Mouse (Mus musculus) forebrain, embryonic 15.5 days (tissue): ENCODE data around the gene Anapc2. TPM values are rescaled to one million over a fixed set of nuclear protein-coding genes. Genes with fewer than 3 reads are reported as not detected.
A peak's percentile ranks its signal among the peaks of the same experiment; 100 is the strongest.

ENCODE experiments used
- ATAC-seq: fragments of 200-750 bp; cut with Nextera tagmentation; replicated peaks from 2 replicates; pipeline ENCODE4 v1.8.0; 2017; ENCODE audit warnings: mild to moderate bottlenecking, moderate TSS enrichment, moderate library complexity
- H3K27ac ChIP-seq: fragments of 300-500 bp; sonication (generic); replicated peaks from 2 replicates; pipeline ENCODE4 v1.5.1; 2015; ENCODE audit warnings: mild to moderate bottlenecking, inconsistent platforms
- H3K27me3 ChIP-seq: fragments of 300-500 bp; sonication (generic); 2 replicates; pipeline ENCODE4 v1.6.1; 2015; ENCODE audit warnings: inconsistent platforms
- H3K36me3 ChIP-seq: fragments of 300-500 bp; sonication (generic); 2 replicates; pipeline ENCODE4 v1.6.1; 2015; ENCODE audit warnings: mild to moderate bottlenecking, inconsistent platforms
- H3K4me1 ChIP-seq: fragments of 300-500 bp; sonication (generic); 2 replicates; pipeline ENCODE4 v1.6.1; 2015; ENCODE audit warnings: inconsistent platforms
- H3K4me2 ChIP-seq: fragments of 300-500 bp; sonication (generic); replicated peaks from 2 replicates; pipeline ENCODE4 v1.6.1; 2015; ENCODE audit warnings: mild to moderate bottlenecking, inconsistent platforms
- H3K4me3 ChIP-seq: fragments of 300-500 bp; sonication (generic); 2 replicates; pipeline ENCODE4 v1.5.1; 2015; ENCODE audit warnings: mild to moderate bottlenecking, inconsistent platforms
- H3K9ac ChIP-seq: fragments of 300-500 bp; sonication (generic); replicated peaks from 2 replicates; pipeline ENCODE4 v1.6.1; 2015; ENCODE audit warnings: mild to moderate bottlenecking, inconsistent platforms
- H3K9me3 ChIP-seq: fragments of 300-500 bp; sonication (generic); 2 replicates; pipeline ENCODE4 v1.6.1; 2016; ENCODE audit warnings: inconsistent platforms
- WGBS: fragments of 180-500 bp; shearing (Covaris S2); methylation state at CpG from one replicate; pipeline ENCODE4 v1.1.7; 2015; ENCODE audit warnings: mixed read lengths; 5-methylcytosine and 5-hydroxymethylcytosine counted together
- polyA plus RNA-seq: library from polyadenylated mRNA; unstranded; fragments of >200 nt; fragmentation: Nextera tagmentation; extraction: Ambion mirVana; gene quantifications from 2 replicates; pipeline ENCODE4 v1.2.1, GENCODE M21; 2015

Gene Anapc2
- polyA plus RNA-seq, 1 experiment from 2014 or later = 150 TPM

DNA sequence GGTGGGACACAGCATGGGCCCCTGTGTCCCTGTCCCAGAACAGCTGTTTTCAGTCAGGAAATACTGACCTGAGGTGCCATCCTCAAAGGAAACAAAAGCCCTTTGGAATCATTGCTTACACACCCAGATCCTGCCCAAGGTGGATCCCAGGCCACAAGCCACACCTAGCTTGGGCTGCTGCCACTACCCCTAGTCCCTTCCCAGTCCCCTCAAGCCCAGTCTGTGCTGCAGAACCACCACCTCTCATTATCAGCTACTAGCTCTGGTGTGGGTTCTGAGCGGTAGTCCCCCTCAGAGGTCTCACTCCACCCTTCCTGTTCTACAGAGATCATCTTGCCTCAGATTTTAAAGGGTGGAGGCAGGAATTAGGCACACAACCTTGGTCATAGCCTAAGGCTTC lies 14.0 kb downstream of the Anapc2 start:
- H3K9me3 ChIP-seq = no peaks in the 10 kb centered on the region
- H3K4me3 ChIP-seq = no peak overlapping the region
- H3K4me1 ChIP-seq = peaks cover 21% of the 10 kb centered on the region
- ATAC-seq = no peak
- peaks cover 34% of the 10 kb centered on the region for H3K27me3 ChIP-seq
- H3K9ac ChIP-seq = no peak overlapping the region
- H3K36me3 ChIP-seq = peaks cover 44% of the 10 kb centered on the region
- H3K27ac ChIP-seq = no peak overlapping the region
- WGBS = 93% methylated on average over 1 of the region's 1 CpGs
- no peak overlapping the region for H3K4me2 ChIP-seq

DNA sequence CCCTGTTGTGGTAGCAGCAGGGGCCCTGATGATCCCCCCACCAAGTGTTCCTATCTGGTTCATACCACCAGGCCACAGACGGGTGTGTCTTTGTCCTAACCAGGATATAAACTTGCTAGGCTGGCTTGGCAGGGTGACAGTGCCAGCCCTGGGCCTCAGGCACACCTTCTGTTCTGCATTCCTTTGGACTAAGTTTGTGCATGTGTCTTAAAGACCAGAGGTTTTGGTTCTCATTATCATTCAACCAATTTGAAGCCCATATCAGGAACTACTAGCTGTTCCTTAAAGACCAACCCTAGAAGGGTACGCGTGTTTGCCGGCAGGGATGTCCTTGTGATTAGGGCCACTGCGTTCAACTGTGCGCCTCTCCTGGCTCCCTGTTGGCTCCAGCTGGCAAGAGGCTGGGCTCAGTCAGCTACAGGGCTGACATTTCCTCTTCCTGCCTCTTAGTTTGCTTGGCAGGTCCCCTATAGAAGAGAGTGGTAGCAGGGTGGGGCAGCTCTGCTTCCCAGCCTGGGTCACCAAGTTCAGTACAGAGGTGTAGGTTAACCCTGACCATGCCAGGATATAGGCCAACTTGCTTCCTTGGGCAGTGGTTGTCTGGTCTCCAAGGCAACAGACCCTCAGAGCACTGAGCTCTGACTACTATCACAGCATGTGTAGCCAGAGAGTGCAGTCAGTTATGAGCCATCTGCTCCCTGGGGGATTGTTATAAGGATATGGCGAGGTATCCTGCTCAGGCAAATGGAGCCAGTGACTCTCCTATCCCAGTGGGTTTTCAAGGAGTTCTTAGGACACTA lies 14.8 kb downstream of the Anapc2 start:
- Histone ChIP-seq H3K9ac (no peak overlapping the region), H3K4me3 (no peak overlapping the region), H3K4me1 (peaks cover 26% of the 10 kb centered on the region), H3K36me3 (peaks cover 40% of the 10 kb centered on the region), H3K4me2 (no peak overlapping the region), H3K9me3 (no peaks in the 10 kb centered on the region), H3K27me3 (peaks cover 41% of the 10 kb centered on the region), H3K27ac (no peak overlapping the region)
- no peak for ATAC-seq
- WGBS = 59% methylated on average over 7 of the region's 7 CpGs

DNA sequence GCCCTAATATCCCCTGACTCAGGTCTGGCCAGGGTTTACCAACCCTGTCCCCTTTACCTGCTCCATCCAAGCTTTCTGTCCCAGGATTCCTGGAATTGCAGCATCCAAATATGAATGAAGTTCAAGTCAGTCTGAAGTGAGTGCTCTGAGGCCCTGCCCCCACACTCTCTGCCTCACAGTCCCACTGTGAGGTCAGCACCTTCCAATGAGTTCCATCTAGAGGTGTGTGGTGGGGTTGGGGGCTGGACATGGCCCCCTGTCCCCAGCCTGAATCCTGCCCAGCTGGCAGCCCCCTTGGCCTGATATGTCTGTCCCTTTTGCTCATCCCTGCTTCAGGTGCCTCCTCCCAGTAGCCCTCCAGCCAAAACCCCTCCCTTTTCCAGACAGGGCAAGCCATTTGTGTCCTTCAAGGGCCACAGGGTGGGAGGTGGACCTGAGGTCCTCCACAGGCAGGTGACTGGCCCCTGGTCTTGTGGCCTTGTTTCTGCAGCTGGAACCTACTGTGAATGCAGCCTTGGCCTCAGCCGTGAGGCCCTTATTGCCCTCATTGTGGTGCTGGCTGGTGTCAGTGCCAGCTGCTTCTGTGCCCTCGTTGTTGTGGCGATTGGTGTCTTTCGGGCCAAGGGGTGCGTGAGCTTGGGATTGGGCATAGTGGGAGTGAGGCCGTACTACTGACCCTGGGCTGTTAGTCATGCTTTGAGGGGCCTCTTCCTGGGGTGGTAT lies 15.8 kb downstream of the Anapc2 start, which contains the start of gene Tmem210:
Tmem210 (plus strand) TSS at position 219 of the 723 bp plus-strand sequence.
- Histone ChIP-seq H3K36me3 (peaks cover 30% of the 10 kb centered on the region), H3K9me3 (no peaks in the 10 kb centered on the region), H3K9ac (no peak within 1 kb of the TSS), H3K4me2 (no peak within 1 kb of the TSS), H3K4me1 (peaks cover 34% of the 10 kb centered on the region), H3K27me3 (peaks cover 52% of the 10 kb centered on the region), H3K4me3 (no peak within 1 kb of the TSS), H3K27ac (no peak within 1 kb of the TSS)
- no peak for ATAC-seq
- WGBS = 82% methylated on average over 6 of the region's 6 CpGs

DNA sequence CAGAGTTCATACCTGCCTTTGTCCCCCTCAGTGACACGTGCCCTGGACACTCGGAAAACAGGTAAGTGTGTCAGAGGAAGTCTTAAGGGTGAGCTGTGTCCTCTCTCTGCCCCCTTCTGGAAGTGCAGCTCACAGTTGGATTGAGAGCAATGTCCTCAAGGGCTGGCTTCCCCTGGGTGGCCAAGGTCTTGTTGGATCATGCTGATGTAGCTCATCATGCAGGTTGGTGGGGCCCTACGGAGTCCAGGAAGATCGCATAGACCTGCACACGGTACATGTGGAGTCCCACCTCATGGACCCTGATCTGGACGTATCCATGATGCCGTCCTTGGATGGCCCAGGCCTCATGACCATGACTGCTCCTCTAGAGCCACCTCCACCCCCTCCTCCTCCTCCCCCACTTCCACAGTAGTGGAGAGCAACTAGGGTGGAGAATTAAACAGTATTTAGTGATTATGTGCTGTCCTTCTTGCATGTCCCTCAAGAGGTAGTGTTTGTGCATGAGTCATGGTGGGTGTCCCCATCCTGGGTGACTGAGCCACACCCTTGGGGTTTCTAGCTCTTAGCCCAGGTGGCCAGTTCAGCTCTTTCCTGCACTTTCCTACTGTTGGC lies 16.6 kb downstream of the Anapc2 start:
- no peak overlapping the region for H3K4me2 ChIP-seq
- peaks cover 23% of the 10 kb centered on the region for H3K36me3 ChIP-seq
- 80% methylated on average over 7 of the region's 7 CpGs for WGBS
- ATAC-seq = no peak
- no peaks in the 10 kb centered on the region for H3K9me3 ChIP-seq
- H3K27ac ChIP-seq = no peak overlapping the region
- H3K27me3 ChIP-seq = peaks cover 59% of the 10 kb centered on the region
- peaks cover 34% of the 10 kb centered on the region for H3K4me1 ChIP-seq
- no peak overlapping the region for H3K4me3 ChIP-seq
- H3K9ac ChIP-seq = no peak overlapping the region

DNA sequence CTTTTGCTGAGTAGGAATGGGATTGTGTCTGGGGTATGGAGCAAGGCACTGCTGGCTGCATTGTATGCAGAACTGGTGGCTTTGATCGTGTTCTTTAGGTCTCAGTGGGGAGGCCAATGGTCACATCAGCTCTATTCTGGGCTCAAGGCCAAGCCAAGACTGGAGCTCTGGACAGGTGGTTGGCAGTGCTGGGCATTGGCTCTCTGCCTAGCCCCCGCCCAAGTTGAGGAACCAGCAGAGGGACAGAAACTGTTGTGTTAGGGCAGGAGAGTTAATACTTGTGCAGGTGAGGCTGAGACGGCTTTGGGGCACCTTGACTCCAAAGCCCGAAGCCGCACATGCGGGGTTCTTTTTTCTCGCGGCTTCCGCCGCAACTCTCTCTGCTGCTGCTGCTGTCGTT lies 17.4 kb downstream of the Anapc2 start, which contains the start of gene Lrrc26:
Lrrc26 (plus strand) TSS at position 265 of the 400 bp plus-strand sequence.
- peaks cover 15% of the 10 kb centered on the region for H3K36me3 ChIP-seq
- peak within 1 kb of the TSS; percentile 34 for H3K4me3 ChIP-seq
- ATAC-seq = no peak
- peaks cover 34% of the 10 kb centered on the region for H3K4me1 ChIP-seq
- 5% methylated on average over 11 of the region's 11 CpGs for WGBS
- peak within 1 kb of the TSS; percentile 19; the same call in 1 of the 2 replicates for H3K9ac ChIP-seq
- H3K27me3 ChIP-seq = peaks cover 64% of the 10 kb centered on the region
- H3K9me3 ChIP-seq = no peaks in the 10 kb centered on the region
- peak within 1 kb of the TSS; percentile 58 for H3K4me2 ChIP-seq
- H3K27ac ChIP-seq = no peak within 1 kb of the TSS

DNA sequence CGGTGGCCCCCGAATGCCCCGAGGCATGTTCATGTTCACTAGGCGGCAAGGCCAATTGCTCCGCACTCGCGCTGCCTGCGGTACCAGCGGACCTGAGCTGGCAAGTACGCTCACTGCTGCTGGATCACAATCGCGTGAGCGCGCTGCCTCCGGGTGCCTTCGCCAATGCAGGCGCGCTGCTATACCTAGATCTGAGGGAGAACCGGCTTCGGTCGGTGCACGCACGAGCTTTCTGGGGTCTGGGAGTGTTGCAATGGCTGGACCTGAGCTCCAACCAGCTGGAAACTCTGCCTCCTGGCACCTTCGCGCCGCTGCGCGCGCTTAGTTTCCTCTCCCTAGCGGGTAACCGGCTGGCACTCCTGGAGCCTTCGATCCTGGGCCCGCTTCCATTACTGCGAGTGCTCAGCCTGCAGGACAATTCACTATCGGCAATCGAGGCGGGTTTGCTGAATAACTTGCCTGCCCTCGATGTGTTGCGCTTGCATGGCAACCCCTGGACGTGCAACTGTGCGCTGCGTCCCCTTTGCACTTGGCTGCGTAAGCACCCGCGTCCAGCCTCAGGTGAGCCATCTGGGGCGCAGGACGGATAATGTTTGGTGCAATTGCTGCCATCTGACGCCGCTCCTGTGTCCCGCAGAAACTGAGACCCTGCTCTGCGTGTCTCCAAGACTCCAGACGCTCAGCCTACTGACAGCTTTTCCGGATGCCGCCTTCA lies 18.0 kb downstream of the Anapc2 start:
- peak overlapping the region; percentile 34 for H3K4me3 ChIP-seq
- H3K36me3 ChIP-seq = peaks cover 9% of the 10 kb centered on the region
- H3K27me3 ChIP-seq = peaks cover 64% of the 10 kb centered on the region
- H3K27ac ChIP-seq = no peak overlapping the region
- ATAC-seq = peak; percentile 30
- WGBS = 2% methylated on average over 54 of the region's 54 CpGs
- H3K4me1 ChIP-seq = peaks cover 34% of the 10 kb centered on the region
- H3K4me2 ChIP-seq = peak overlapping the region; percentile 58
- peak overlapping the region; percentile 19; the same call in 1 of the 2 replicates for H3K9ac ChIP-seq
- H3K9me3 ChIP-seq = no peaks in the 10 kb centered on the region

DNA sequence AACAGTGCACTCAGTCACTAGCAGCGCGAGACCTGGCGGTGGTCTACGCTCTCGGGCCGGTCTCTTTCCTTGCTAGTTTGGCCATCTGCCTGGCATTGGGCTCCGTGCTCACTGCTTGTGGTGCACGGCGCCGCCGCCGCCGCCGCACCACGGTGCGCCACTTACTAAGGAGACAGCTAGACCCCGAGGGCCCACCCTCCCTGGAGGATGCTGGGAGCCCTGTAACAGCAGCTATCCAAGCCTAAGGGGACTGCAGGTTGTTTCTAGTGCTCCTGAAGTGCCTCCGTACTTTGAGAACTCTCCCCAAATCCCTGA lies 18.5 kb downstream of the Anapc2 start:
- Histone ChIP-seq H3K4me3 (peak overlapping the region; percentile 34), H3K27me3 (peaks cover 64% of the 10 kb centered on the region), H3K9ac (0 out of 2 replicates have a peak overlapping the region, but pooled peaks have one; percentile 19), H3K27ac (no peak overlapping the region), H3K9me3 (no peaks in the 10 kb centered on the region), H3K4me2 (peak overlapping the region; percentile 58), H3K4me1 (peaks cover 34% of the 10 kb centered on the region), H3K36me3 (peaks cover 4% of the 10 kb centered on the region; the same call in 1 of the 2 replicates)
- 1% methylated on average over 18 of the region's 18 CpGs for WGBS
- no peak for ATAC-seq

DNA sequence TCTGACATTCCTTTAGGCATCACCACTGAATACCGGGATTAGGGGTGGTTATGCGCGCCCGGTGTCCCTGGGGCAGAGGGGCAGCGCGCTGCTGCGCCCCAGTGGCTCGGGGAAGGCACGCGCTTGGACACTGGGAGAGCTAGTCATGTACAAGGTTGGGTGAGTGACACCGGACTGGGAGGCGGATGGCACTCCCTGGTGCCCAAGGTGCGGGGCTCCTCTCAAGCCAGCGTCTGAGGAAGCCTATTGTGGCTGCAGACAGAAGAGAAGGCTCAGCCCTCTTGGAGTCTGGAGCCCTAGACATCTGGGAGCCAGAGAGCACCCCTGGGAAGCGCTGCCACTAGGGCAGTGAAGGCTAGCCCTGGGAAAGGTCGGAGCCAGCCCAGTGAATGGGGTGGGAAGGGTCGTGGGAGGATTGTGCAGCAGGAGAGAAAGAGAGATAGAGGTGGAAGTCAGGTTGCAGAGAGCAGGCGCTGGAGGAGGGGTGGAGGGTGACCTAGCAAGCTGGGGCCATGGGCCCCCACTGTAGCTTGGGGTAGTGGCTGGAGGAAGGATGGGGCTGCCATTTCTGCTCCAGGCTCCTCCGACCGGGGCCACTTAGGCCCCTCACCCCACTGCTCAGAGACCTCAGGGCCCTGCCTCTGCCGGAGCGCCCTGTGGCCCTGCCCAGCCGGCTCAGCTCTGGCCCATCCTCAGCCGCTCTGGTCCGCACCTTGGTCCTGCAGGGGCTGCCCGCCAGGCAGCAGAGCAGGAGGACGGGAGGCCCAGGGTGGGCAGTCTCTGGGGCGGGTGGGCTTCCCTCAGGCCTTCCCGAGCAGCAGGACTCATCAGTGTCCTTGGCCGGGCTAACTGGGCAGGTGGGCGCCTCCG lies 19.1 kb downstream of the Anapc2 start:
- H3K4me2 ChIP-seq = peak overlapping the region; percentile 58
- H3K36me3 ChIP-seq = no peaks in the 10 kb centered on the region
- H3K27me3 ChIP-seq = peaks cover 64% of the 10 kb centered on the region
- peaks cover 34% of the 10 kb centered on the region for H3K4me1 ChIP-seq
- no peak overlapping the region for H3K9ac ChIP-seq
- no peaks in the 10 kb centered on the region for H3K9me3 ChIP-seq
- ATAC-seq = no peak
- H3K4me3 ChIP-seq = peak overlapping the region; percentile 34
- WGBS = 5% methylated on average over 31 of the region's 32 CpGs
- no peak overlapping the region for H3K27ac ChIP-seq

DNA sequence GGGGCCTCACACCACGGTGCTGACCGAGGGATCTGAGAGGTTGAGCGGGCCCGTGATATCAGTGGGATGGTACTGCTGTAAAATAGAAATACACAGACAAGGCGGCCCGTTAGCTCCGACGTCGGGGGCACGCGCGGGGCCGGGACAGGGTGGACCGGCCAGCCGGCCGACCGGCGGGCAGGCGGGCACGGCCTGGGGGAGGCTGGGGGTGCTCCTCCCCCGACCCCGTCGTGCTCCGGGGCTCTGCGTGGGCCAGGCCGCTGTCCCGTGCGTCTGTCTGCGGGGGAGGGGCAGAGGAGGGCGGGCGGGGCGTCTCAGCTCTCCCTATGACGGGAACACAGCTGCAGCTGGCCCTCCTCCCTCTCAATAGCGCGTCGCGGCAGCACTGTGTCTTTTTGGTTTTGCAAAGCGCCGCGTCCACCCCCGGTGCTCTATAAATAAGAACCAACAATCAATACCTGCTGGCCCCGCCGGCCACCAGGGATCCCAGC lies 19.8 kb downstream of the Anapc2 start:
- no peak overlapping the region for H3K27ac ChIP-seq
- H3K4me2 ChIP-seq = peak overlapping the region; percentile 38
- 0 out of 2 replicates have a peak, but pooled peaks have one; percentile 39 for ATAC-seq
- H3K36me3 ChIP-seq = no peaks in the 10 kb centered on the region
- H3K4me1 ChIP-seq = peaks cover 34% of the 10 kb centered on the region
- H3K9me3 ChIP-seq = no peaks in the 10 kb centered on the region
- peak overlapping the region; percentile 26 for H3K4me3 ChIP-seq
- 4% methylated on average over 40 of the region's 43 CpGs for WGBS
- H3K9ac ChIP-seq = peak overlapping the region; percentile 25; the same call in 1 of the 2 replicates
- peaks cover 68% of the 10 kb centered on the region for H3K27me3 ChIP-seq

DNA sequence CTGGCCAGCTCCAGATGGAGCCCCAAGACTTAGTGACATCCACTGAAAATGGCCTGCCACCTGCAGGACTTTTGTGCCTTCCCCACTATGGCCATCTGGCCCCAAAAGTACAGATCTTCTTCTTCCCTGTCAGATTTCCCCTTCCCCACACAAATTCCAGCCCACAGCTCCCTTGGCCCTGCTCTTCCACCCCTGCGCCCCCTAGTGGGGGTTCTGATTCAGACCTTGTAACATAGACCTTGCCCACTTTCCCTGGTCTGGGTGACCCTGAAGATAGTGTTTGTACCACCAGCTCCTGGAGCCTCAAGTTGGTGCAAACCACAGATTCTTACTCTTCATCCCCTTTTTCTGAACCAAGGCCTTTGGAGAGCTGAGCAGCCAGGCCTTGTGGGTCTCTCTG lies 20.6 kb downstream of the Anapc2 start:
- peaks cover 34% of the 10 kb centered on the region for H3K4me1 ChIP-seq
- 0% methylated on average over 1 of the region's 1 CpGs for WGBS
- H3K27ac ChIP-seq = no peak overlapping the region
- ATAC-seq = no peak
- no peaks in the 10 kb centered on the region for H3K36me3 ChIP-seq
- peaks cover 72% of the 10 kb centered on the region for H3K27me3 ChIP-seq
- no peak overlapping the region for H3K9ac ChIP-seq
- H3K9me3 ChIP-seq = no peaks in the 10 kb centered on the region
- no peak overlapping the region for H3K4me2 ChIP-seq
- H3K4me3 ChIP-seq = no peak overlapping the region

DNA sequence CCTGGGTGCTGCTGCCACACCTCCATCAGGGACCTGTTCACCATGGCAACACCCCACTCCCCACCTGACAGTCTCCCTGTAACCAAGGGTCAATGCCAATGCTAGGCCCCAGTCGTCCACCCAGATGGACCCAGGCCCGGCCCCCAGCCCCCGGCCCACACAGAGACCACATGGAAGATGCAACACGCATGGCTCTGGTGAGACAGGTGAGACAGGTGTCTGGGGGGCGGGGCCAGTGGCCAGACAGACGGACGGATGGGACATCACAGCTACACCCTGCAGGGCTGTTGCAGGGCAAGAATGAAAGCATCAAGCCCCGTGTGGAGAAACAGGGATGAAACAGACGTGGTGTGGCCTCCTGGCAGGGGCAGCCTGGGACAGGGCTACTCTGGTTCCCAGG lies 21.4 kb downstream of the Anapc2 start:
- ATAC-seq = no peak
- Histone ChIP-seq H3K27ac (no peak overlapping the region), H3K36me3 (no peaks in the 10 kb centered on the region), H3K4me1 (peaks cover 34% of the 10 kb centered on the region), H3K27me3 (peaks cover 70% of the 10 kb centered on the region), H3K9ac (no peak overlapping the region), H3K4me3 (no peak overlapping the region), H3K9me3 (no peaks in the 10 kb centered on the region), H3K4me2 (no peak overlapping the region)
- 74% methylated on average over 9 of the region's 9 CpGs for WGBS
